Mouse (Mus musculus) heart, postnatal 0 days (tissue): ENCODE data around the gene Rfx4.

Source experiments
- CTCF ChIP-seq: IDR thresholded peaks from 2 replicates; pipeline ENCODE4 v1.5.1; 2016; ENCODE audit warnings: antibody characterized with exemption, control low read depth, low read depth
- EP300 ChIP-seq: IDR thresholded peaks from 2 replicates; pipeline ENCODE4 v1.6.1; 2016; ENCODE audit warnings: antibody characterized with exemption, low read depth

GRCm38 (mm10) chr10:84722711-84723110 lies 33.2 kb upstream of the Rfx4 start:
- TF ChIP-seq CTCF: no peak
- TF ChIP-seq EP300: no peak
